Mouse (Mus musculus): ENCODE results near the gene Cd69. TPM values are rescaled to one million over a fixed set of nuclear protein-coding genes. Genes with fewer than 3 reads are reported as not detected.

Gene Cd69
- polyA plus RNA-seq, 1 experiment from 2014 or later, result not detected

GRCm38 (mm10) chr6:129274476-129274875 lies 760 bp downstream of the Cd69 start:
- Histone ChIP-seq H3K27ac (no peak overlapping the region), H3K9me3 (replicated peaks) (no peaks in the 10 kb centered on the region), H3K27me3 (no peaks in the 10 kb centered on the region), H3K4me2 (replicated peaks) (no peak overlapping the region), H3K4me1 (no peaks in the 10 kb centered on the region), H3K9ac (no peak overlapping the region), H3K36me3 (no peaks in the 10 kb centered on the region), H3K4me3 (no peak overlapping the region)
- 82% methylated on average over 2 of the region's 2 CpGs for WGBS
- ATAC-seq (ENCODE audit: low FRiP score), result no peak

GRCm38 (mm10) chr6:129273662-129274061 lies 1.6 kb downstream of the Cd69 start:
- Histone ChIP-seq H3K4me1 (no peaks in the 10 kb centered on the region), H3K9ac (no peak overlapping the region), H3K9me3 (replicated peaks) (no peaks in the 10 kb centered on the region), H3K27me3 (no peaks in the 10 kb centered on the region), H3K27ac (no peak overlapping the region), H3K36me3 (no peaks in the 10 kb centered on the region), H3K4me3 (no peak overlapping the region), H3K4me2 (replicated peaks) (no peak overlapping the region)
- WGBS, result 83% methylated on average over 3 of the region's 3 CpGs
- no peak for ATAC-seq (ENCODE audit: low FRiP score)

DNA sequence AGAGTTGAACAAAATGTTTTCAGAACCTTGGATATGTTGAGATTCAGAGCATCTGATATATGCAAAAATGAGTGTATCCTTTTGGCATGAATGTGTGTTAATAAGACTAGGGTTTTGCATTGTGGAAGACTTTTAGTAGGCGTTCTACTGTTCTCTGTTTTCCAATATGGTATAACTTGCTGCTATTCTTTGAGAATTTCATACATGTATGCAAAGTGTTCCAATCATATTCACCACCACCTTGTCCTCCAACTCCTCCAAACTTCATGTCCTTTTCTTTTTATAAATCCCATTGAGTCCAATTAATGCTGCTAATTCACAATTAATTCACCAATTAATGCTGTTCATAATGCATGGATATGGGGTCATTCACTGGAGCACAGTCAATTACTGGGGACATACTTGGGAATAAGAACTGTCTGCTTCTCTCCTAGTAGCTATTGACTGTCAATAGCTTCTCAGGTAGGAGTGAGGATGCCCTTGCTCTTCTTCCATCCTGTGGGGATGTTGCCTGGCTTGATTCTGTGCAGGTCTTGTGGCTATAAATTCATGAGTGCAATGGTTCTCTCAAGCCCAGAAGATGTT lies 8.7 kb downstream of the Cd69 start:
- 79% methylated on average over 1 of the region's 1 CpGs for WGBS
- no peak for ATAC-seq (ENCODE audit: low FRiP score)
- no peaks in the 10 kb centered on the region for H3K36me3 ChIP-seq

GRCm38 (mm10) chr6:129265821-129266220 lies 9.4 kb downstream of the Cd69 start:
- 79% methylated on average over 3 of the region's 3 CpGs for WGBS
- no peak for ATAC-seq (ENCODE audit: low FRiP score)
- no peak overlapping the region for H3K4me3 ChIP-seq

More for the DNA sequence above, 8.7 kb downstream of the Cd69 start:
- H3K27me3 ChIP-seq, result no peaks in the 10 kb centered on the region
- no peaks in the 10 kb centered on the region for H3K4me1 ChIP-seq
- no peak overlapping the region for H3K4me3 ChIP-seq
- H3K27ac ChIP-seq, result no peak overlapping the region
- no peaks in the 10 kb centered on the region for H3K9me3 ChIP-seq (replicated peaks)
- no peak overlapping the region for H3K4me2 ChIP-seq (replicated peaks)
- H3K9ac ChIP-seq, result no peak overlapping the region

GRCm38 (mm10) chr6:129260940-129261339 lies 14.3 kb downstream of the Cd69 start:
- no peak overlapping the region for H3K27ac ChIP-seq
- H3K36me3 ChIP-seq, result no peaks in the 10 kb centered on the region
- no peaks in the 10 kb centered on the region for H3K4me1 ChIP-seq
- H3K9me3 ChIP-seq (replicated peaks), result no peaks in the 10 kb centered on the region
- no peaks in the 10 kb centered on the region for H3K27me3 ChIP-seq
- no peak overlapping the region for H3K4me2 ChIP-seq (replicated peaks)
- ATAC-seq (ENCODE audit: low FRiP score), result no peak
- H3K9ac ChIP-seq, result no peak overlapping the region
- 92% methylated on average over 4 of the region's 4 CpGs for WGBS
- no peak overlapping the region for H3K4me3 ChIP-seq

More at GRCm38 (mm10) chr6:129265821-129266220, 9.4 kb downstream of the Cd69 start:
- no peaks in the 10 kb centered on the region for H3K27me3 ChIP-seq
- H3K4me2 ChIP-seq (replicated peaks), result no peak overlapping the region
- H3K9ac ChIP-seq, result no peak overlapping the region
- no peak overlapping the region for H3K27ac ChIP-seq
- no peaks in the 10 kb centered on the region for H3K36me3 ChIP-seq
- no peaks in the 10 kb centered on the region for H3K4me1 ChIP-seq
- H3K9me3 ChIP-seq (replicated peaks), result no peaks in the 10 kb centered on the region

GRCm38 (mm10) chr6:129260034-129260433 lies 15.2 kb downstream of the Cd69 start:
- H3K27me3 ChIP-seq, result no peaks in the 10 kb centered on the region

GRCm38 (mm10) chr6:129256018-129256417 lies 19.2 kb downstream of the Cd69 start:
- Histone ChIP-seq H3K36me3 (no peaks in the 10 kb centered on the region), H3K9ac (no peak overlapping the region), H3K4me1 (no peaks in the 10 kb centered on the region), H3K9me3 (replicated peaks) (no peaks in the 10 kb centered on the region), H3K27me3 (no peaks in the 10 kb centered on the region), H3K4me3 (no peak overlapping the region), H3K4me2 (replicated peaks) (no peak overlapping the region), H3K27ac (no peak overlapping the region)
- ATAC-seq (ENCODE audit: low FRiP score), result no peak
- 59% methylated on average over 7 of the region's 7 CpGs for WGBS

More at GRCm38 (mm10) chr6:129260034-129260433, 15.2 kb downstream of the Cd69 start:
- Histone ChIP-seq H3K4me2 (replicated peaks) (no peak overlapping the region), H3K4me3 (no peak overlapping the region), H3K9ac (no peak overlapping the region), H3K4me1 (no peaks in the 10 kb centered on the region), H3K9me3 (replicated peaks) (no peaks in the 10 kb centered on the region), H3K27ac (no peak overlapping the region), H3K36me3 (no peaks in the 10 kb centered on the region)
- no peak for ATAC-seq (ENCODE audit: low FRiP score)

DNA sequence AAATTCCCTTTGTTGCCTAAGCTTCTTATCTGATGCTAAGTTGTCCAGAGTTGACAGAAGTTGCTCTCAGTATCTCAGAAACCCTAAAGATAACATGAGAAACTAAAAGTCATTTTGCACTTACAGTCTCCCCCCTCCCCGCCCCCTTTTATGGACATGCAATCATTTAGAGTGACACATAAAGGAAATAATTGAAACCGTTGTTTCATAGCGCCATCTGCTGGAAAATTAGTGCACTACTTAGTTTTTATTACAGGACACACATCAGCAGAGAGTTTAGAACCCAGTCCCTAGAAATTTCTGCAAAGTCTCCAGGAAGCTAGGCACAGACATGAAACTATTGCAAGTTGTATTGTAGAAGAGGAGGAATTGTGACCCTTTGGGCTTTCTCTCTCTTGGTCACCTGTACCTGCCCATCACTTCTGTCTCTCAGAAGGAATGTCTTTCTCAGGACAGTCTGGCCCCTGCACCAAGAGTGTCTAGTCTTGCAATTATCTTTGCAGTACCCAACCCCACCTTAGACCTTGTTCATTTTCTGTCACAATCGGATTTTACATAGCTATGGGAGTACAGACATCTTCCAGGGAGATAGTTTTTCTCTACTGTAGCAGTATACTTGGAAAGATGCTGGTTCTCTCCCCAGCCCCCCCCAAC lies 20.2 kb downstream of the Cd69 start:
- Histone ChIP-seq H3K4me3 (no peak overlapping the region), H3K9me3 (replicated peaks) (no peaks in the 10 kb centered on the region), H3K36me3 (no peaks in the 10 kb centered on the region), H3K4me2 (replicated peaks) (no peak overlapping the region), H3K9ac (no peak overlapping the region), H3K27ac (no peak overlapping the region), H3K4me1 (no peaks in the 10 kb centered on the region), H3K27me3 (no peaks in the 10 kb centered on the region)
- 24% methylated on average over 4 of the region's 4 CpGs for WGBS
- peak; percentile 54; the same call in 1 of the 2 replicates for ATAC-seq (ENCODE audit: low FRiP score)

DNA sequence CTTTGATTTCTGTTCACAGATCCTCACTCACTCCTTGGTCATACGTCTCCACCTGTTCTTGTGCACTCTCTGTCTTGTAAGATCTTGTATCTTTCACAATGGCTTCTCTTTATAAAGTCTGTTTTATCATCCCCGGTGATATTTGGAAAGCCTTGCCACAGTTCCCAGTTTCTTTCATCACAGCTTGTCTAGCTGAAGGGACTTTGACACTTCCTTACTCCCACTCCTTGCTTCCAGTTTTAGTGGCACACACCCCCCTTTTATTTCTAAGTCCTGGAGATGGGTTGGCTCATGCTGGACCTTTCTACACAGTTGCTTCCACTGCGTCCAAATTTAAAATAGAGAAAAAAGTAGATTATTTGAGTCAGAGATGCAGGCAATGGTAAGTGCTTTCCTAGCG lies 20.9 kb downstream of the Cd69 start:
- 82% methylated on average over 4 of the region's 4 CpGs for WGBS
- H3K4me2 ChIP-seq (replicated peaks), result no peak overlapping the region

DNA sequence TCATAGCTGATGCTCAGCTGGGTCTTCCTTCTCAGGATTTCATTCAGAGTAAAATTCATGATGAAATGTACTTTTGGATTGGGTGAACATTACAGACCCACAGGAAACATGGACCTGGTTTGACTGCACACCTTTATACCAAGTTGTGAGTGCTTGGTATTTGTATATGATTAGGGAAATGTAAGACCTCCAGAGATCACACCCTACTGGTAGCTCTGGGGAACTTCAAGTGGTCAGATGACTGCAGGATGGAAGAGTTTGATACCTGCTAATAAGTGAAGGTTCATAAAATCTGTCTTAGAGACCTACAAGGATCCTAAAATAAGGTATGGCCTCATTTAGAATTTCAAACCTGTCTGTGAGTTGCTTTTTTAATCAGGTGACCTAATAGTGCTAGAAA lies 27.0 kb downstream of the Cd69 start:
- H3K9ac ChIP-seq, result no peak overlapping the region
- H3K4me1 ChIP-seq, result no peaks in the 10 kb centered on the region
- H3K4me3 ChIP-seq, result no peak overlapping the region
- no peak for ATAC-seq (ENCODE audit: low FRiP score)
- H3K27me3 ChIP-seq, result no peaks in the 10 kb centered on the region
- H3K36me3 ChIP-seq, result no peaks in the 10 kb centered on the region
- no peaks in the 10 kb centered on the region for H3K9me3 ChIP-seq (replicated peaks)
- H3K4me2 ChIP-seq (replicated peaks), result no peak overlapping the region
- H3K27ac ChIP-seq, result no peak overlapping the region

More for the DNA sequence above, 20.9 kb downstream of the Cd69 start:
- Histone ChIP-seq H3K27me3 (no peaks in the 10 kb centered on the region), H3K9me3 (replicated peaks) (no peaks in the 10 kb centered on the region), H3K27ac (no peak overlapping the region), H3K9ac (no peak overlapping the region), H3K4me3 (no peak overlapping the region), H3K4me1 (no peaks in the 10 kb centered on the region), H3K36me3 (no peaks in the 10 kb centered on the region)
- no peak for ATAC-seq (ENCODE audit: low FRiP score)

DNA sequence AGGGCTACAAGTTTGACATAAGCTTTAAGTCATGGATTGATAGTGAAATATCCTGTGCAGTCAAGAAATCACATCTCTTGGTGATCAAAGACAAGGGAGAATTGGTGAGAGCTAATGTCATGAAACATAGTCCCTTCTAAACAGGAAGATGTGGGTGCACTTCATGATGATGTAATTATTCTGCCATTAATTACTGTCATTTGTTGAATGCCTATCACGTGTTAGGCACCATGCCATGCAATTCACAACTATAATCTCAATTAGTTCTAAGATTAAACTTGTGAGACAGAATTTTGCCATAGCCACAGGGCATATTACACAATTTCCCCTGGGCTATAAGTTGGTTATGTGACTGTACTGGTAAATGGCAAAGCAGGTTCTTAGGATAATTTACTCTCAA lies 28.2 kb downstream of the Cd69 start:
- Histone ChIP-seq H3K4me2 (replicated peaks) (no peak overlapping the region), H3K9me3 (replicated peaks) (no peaks in the 10 kb centered on the region), H3K9ac (no peak overlapping the region), H3K4me1 (no peaks in the 10 kb centered on the region), H3K4me3 (no peak overlapping the region), H3K36me3 (no peaks in the 10 kb centered on the region), H3K27ac (no peak overlapping the region), H3K27me3 (no peaks in the 10 kb centered on the region)
- no peak for ATAC-seq (ENCODE audit: low FRiP score)
- 77% methylated on average over 1 of the region's 1 CpGs for WGBS

DNA sequence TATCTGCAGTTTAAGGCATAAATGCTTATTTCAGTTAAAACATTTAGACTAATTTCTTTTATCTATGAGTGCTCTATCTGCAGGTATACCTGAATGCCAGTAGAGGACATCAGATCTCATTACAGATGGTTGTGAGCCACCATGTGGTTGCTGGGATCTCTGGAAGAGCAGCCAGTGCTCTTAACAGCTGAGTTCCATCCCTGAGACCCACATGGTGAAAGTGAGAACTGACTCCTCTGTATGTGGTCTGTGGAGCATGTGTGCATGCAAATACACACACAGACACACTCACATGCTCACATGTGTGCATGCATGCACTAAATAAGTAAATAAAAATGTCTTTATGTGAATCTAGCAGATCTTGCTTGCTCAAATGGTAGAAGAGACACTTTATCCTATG lies 29.4 kb downstream of the Cd69 start:
- Histone ChIP-seq H3K27ac (no peak overlapping the region), H3K36me3 (no peaks in the 10 kb centered on the region), H3K4me3 (no peak overlapping the region), H3K9ac (no peak overlapping the region), H3K4me1 (no peaks in the 10 kb centered on the region), H3K9me3 (replicated peaks) (no peaks in the 10 kb centered on the region), H3K4me2 (replicated peaks) (no peak overlapping the region), H3K27me3 (no peaks in the 10 kb centered on the region)
- no peak for ATAC-seq (ENCODE audit: low FRiP score)

DNA sequence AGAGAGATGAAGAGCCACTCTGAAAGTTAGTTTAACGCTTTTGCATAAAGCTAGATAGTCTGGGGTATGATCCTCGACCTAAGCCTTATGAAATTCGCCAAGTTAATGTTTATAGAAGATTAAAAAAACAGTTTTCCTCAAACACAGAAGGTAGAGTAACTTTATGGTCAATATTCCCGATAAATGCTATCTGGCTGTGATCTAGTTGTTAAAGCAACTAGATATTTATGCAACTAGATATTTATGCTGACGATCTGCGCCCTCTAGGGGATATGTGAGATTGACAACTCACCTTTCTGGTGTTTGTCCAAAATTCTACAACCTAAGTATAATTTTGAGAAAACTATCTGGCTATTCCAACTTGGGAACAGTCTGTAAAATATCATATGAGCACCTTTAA lies 33.3 kb downstream of the Cd69 start:
- 69% methylated on average over 6 of the region's 6 CpGs for WGBS

More for the DNA sequence above, 33.3 kb downstream of the Cd69 start:
- no peak overlapping the region for H3K4me3 ChIP-seq
- H3K4me1 ChIP-seq, result peaks cover 7% of the 10 kb centered on the region
- no peak for ATAC-seq (ENCODE audit: low FRiP score)
- no peaks in the 10 kb centered on the region for H3K36me3 ChIP-seq
- H3K4me2 ChIP-seq (replicated peaks), result no peak overlapping the region
- H3K27me3 ChIP-seq, result no peaks in the 10 kb centered on the region
- H3K9ac ChIP-seq, result no peak overlapping the region
- H3K27ac ChIP-seq, result no peak overlapping the region
- H3K9me3 ChIP-seq (replicated peaks), result no peaks in the 10 kb centered on the region

Data from hindbrain, embryonic 12.5 days (tissue).